Mouse (Mus musculus): ENCODE results near the gene Cep68. TPM values are rescaled to one million over a fixed set of nuclear protein-coding genes. Genes with fewer than 3 reads are reported as not detected.

Cep68 gene
- polyA plus RNA-seq (2012; rRNA removed) = 18.9 and 19.6 TPM in 2 replicates

DNA sequence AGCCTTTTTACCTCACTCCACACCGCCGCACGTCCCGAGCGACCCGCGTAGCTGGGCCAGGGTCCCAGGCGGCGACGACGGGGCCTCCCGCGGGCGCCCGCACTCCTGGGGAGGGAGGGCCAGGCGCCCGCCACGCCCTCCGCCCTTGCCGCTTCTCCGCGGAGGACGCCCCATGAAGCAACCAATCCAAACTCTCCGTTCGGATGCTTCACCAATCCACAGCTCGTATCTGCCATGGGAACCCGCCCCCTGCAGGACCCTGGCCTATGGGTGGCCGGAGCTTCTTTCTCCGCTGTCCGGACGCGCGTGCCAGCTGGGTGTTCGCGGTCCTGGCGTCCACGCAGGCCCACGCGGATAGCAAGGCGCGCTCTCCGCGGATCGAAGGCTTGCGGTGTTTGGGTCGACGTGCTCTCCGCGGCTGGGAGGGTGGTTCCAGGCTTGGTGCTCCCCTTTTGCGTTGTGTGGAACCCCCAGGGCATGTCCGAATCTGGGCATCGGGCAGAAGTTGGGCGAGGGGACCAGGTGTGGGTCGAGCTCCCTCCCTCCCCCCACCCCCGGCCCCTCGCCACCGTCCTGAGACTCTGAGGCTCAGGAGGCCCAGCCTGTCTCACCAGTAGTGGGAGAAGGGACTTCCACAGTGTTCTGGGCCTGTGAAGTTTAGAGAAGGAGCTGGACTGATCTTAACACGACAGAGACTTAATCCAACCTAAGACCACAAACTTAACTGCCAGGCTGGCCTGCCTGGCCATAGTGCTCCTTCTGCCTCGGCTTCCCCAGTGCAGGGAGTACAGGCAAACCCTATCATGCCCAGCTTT lies at the start of gene Cep68:
Gene Cep68, minus strand, starts transcription at position 134 of the 815 bp plus-strand sequence.
- DNase-seq (ENCODE audit: extremely low spot score in 1 of 2, low spot score in 1 of 2) = peak; percentile 93 to 97

DNA sequence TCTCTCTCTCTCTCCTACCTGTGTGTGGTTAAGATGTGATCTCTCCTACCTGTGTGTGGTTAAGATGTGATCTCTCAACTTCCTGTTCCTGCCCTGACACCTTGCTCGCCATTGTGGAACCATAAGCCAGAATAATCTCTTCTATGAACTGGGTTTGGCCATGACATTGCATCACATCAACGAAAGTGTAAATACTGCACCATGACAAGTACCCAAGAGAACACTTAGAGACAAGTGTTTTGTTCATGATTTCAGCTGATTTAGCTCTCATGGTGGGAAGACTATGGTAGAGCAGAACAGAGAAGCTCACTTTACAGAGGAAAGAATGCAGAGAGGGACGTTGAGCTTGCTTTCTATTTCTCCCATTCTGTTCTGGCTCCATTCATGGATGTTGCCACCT lies 35.2 kb upstream of the Cep68 start:
- DNase-seq (ENCODE audit: extremely low spot score in 1 of 2, low spot score in 1 of 2) = no peak

- DNase-seq (ENCODE audit: extremely low spot score in 1 of 2, low spot score in 1 of 2) = no peak
Measured at GRCm38 (mm10) chr11:20282601-20283219, 33.5 kb upstream of the Cep68 start.

- DNase-seq (ENCODE audit: extremely low spot score in 1 of 2, low spot score in 1 of 2) = no peak
Measured at GRCm38 (mm10) chr11:20280982-20281381, 31.8 kb upstream of the Cep68 start.

DNA sequence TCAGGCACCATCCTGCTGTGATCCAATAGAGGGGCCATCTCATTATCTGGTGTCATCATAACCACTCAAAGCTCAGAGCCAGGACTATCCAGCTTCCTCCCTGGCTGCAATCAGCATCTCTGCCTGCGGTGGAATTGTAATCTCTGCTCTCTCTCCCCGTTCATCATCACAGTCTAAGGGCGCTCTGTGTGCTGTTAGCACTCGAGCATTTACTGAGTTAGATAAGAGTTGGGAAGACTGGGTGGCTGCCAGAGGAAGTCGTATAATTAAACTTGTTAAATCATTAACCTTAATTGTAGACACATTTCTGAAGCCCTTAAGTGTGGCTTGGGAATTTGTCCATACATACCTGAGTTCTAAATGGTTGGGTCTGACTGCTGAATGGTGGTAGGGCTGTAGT lies 29.5 kb upstream of the Cep68 start:
- DNase-seq (ENCODE audit: extremely low spot score in 1 of 2, low spot score in 1 of 2) = no peak

DNA sequence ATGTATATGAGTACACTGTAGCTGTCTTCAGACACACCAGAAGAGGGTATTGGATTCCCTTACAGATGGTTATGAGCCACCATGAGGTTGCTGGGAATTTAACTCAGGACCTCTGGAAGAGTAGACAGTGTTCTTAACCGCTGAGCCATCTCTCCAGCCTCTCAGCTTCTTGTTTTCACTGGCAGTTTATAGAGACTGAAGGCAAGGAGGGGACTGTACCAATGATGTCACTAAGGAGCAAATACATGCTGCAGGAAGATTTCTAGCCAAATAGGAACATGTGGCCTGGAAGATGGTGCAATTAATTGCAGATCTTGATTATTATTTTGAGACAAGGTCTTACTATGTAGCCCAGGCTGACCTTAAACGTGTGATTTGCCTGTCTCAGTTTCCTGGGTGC lies 27.9 kb upstream of the Cep68 start:
- no peak for DNase-seq (ENCODE audit: extremely low spot score in 1 of 2, low spot score in 1 of 2)

- no peak for DNase-seq (ENCODE audit: extremely low spot score in 1 of 2, low spot score in 1 of 2)
Measured at GRCm38 (mm10) chr11:20275974-20276373, 26.7 kb upstream of the Cep68 start.

- DNase-seq (ENCODE audit: extremely low spot score in 1 of 2, low spot score in 1 of 2) = no peak
Measured at GRCm38 (mm10) chr11:20269885-20270284, 20.7 kb upstream of the Cep68 start.

- peak in 1 of 2 experiments; percentile 62 for DNase-seq (ENCODE audit: extremely low spot score in 1 of 2, low spot score in 1 of 2)
Measured at GRCm38 (mm10) chr11:20262628-20263380, 13.6 kb upstream of the Cep68 start.

DNA sequence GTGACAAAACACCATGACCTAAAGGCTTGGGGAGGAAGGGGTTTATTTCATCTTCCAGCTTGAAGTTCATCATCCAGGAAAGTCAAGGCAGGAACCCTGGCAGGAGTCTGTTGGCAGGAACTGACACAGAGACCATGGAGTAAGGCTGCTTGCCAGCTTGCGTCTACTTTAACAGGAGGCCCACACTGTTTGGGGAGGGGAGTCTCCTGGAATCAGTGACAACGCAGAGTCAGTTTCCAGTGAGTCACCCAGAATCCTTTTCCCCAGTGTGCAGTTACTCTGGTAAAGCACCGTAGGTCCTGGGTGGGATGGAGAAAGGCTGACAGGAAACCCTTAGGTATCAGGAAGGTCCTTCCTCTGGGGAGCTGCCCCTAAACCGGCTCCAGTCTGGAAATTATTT lies 5.6 kb upstream of the Cep68 start:
- DNase-seq (ENCODE audit: extremely low spot score in 1 of 2, low spot score in 1 of 2) = no peak

DNA sequence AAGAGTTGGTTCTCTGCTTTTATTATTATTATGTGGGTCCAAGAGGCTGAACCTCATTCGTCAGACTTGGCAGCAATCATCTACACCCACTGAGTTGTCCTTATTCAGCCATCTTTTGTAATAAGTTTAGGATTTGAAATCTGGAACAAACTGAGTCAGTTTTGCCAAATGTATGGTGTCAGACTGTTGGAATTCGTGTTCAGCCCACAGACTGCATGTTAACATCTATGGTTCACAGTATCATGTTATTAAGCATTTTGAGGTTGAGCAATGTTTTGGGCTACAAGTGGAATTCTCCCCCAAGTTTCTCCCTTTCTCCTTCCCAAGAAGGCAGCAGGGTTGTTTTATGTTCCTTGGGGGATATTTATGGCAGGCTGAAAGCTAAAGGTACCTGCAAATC lies 3.9 kb upstream of the Cep68 start:
- no peak for DNase-seq (ENCODE audit: extremely low spot score in 1 of 2, low spot score in 1 of 2)

DNA sequence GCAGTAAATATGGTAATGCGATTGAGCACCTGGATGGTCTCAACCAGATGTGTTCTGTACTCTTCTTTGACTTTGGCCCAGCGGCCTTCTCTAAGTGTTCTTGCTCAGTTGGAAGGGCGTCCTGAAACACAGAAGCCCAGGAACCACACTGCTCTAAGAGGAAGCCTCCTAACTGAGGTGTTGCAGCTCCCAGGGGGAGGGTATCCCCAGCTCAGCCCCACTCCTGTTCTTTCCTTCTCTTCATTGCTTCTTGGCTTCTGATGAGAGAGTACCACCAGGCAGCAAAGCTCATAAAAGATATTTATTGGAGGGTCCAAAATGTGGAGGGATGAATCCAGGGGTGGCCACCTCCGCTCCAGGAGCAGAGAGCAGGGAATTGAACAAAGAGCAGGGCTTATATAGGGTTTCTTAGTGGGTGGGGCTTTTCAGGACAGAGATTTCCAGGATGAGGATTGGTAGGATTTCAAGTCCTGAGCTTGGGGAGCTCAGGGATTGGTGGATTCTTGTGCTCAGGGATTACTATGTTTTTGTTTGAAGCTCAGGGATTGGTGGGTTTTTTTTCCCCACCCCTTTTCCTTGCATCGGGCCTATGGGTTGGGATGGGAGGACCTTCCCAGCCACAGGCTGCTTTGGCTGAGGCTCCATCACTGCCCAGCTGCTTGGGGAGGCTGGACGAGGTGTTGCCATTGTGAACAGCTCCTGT lies 1.4 kb upstream of the Cep68 start:
- DNase-seq (ENCODE audit: extremely low spot score in 1 of 2, low spot score in 1 of 2) = no peak

DNA sequence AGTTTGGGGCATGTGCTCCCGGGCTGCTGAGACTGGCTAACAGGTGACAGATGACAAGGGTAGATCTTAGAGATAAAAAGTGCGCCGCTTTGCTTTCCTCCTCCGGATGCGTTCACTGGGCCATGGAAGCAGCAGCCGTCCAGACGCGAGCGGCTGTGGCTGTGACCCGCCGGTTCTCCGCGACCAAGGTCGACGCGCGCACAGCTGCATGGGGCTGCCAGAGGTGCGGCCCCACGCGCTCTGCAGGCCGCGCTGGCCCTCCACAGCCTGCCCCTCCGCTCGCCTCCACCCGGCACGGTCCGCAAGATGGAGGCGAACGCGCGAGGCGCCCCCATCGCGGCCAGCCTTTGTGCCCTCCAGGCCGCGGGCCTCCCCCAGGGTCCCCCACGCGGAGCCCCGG lies 389 bp downstream of the Cep68 start:
- no peak for DNase-seq (ENCODE audit: extremely low spot score in 1 of 2, low spot score in 1 of 2)

DNA sequence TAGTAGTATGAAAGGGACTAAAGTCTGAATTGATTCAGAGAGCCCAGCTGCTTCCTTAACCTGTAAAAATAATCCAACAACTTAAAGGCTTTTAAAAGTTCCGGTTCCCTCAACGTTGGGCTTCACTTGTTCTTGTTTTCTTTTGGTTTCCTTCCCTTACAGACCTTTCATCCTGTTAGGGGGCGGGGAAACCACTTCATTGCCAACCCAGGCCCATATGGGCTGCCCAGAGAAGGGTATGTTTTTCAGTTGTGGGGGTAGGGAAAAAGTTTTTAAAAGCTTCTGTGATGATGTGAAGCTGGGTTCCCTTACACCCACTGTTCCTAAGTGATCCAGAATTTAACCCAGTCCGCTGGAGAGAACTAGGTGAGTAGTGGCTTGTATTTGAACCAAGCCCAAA lies 952 bp downstream of the Cep68 start:
- no peak for DNase-seq (ENCODE audit: extremely low spot score in 1 of 2, low spot score in 1 of 2)

GRCm38 (mm10) chr11:20247146-20247855 lies 1.9 kb downstream of the Cep68 start:
- DNase-seq (ENCODE audit: extremely low spot score in 1 of 2, low spot score in 1 of 2) = no peak

DNA sequence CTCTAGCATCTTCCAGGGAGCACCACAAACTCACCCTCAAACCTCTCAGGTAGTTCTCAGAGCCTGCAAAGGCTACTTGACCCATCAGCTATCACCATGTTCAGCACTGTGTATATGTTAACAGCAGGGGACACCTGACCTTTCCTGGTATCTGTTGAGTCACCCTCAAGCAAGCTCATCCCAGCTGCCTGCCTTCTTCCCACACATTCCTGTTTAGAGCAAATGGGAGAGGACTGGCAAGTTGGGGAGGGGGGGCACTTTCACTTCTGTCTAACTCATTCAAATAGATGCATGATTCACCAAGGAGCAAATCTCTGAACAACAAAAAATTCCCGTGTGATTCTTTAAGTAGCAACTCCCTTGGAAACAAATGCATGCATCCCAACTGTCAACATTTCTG lies 2.6 kb downstream of the Cep68 start:
- peak in 1 of 2 experiments; percentile 42 for DNase-seq (ENCODE audit: extremely low spot score in 1 of 2, low spot score in 1 of 2)

- DNase-seq (ENCODE audit: extremely low spot score in 1 of 2, low spot score in 1 of 2) = no peak
Measured at GRCm38 (mm10) chr11:20245316-20245715, 3.9 kb downstream of the Cep68 start.

GRCm38 (mm10) chr11:20244336-20245290 lies 4.6 kb downstream of the Cep68 start:
- no peak for DNase-seq (ENCODE audit: extremely low spot score in 1 of 2, low spot score in 1 of 2)
